In genomic region chr6:149137936-149138335, GRCm38 (mm10) we compare ENCODE assay signal across 27 mouse cellular contexts. TPM values are rescaled to one million over a fixed set of nuclear protein-coding genes. Genes with fewer than 3 reads are reported as not detected.
A peak's percentile ranks its signal among the peaks of the same experiment; 100 is the strongest.
DNase-seq lines count a peak whose midpoint lies in the region; ATAC-seq and TF ChIP-seq lines count a peak whose summit lies in the region.
"Had no signal": no experiment of that assay in that cellular context is flagged by ENCODE, and none has a peak within 500 bp of the region (broad histone marks: within the 10 kb centered on the region; RNA-seq: fewer than 3 reads in every experiment).

No protein-coding gene starts in this region.

- 48% methylated on average over 2 of the region's 2 CpGs for WGBS in heart, adult 2 months

- H3K4me1 ChIP-seq in heart, adult 2 months (ENCODE audit: control insufficient read depth, insufficient read depth, low read length): peaks cover 6% of the 10 kb centered on the region

- intact Hi-C loops in heart, adult 2 months (cut with DNase I): loop anchor here (5.0 kb wide), 1 partner anchor 179 kb away; no protein-coding TSS in a partner anchor

- peak; percentile 69 for DNase-seq in heart, adult 11 months
- DNase-seq in heart, adult 2 months: no peak
- DNase-seq in 3T3-L1 (ENCODE audit: low read depth, low spot score): peak; percentile 50
- DNase-seq in R1 (ENCODE audit: low read depth, low spot score): peak; percentile 68
- DNase-seq in yolk sac, embryonic 10.5 days (ENCODE audit: low spot score): peak; percentile 28
- DNase-seq in Muller cell, postnatal 12 days (ENCODE audit: inconsistent ontology term): no peak
- DNase-seq: adrenal gland, adult 2 months; adrenal gland, postnatal 25 days; cerebellum, adult 2 months; cerebellum, postnatal 10 days; gastrocnemius, postnatal 10 days; kidney, adult 11 months had no signal

- H3K27me3 ChIP-seq in heart, adult 2 months (ENCODE audit: control insufficient read depth, insufficient read depth, low read length): no peaks in the 10 kb centered on the region
- H3K27me3 ChIP-seq: heart, embryonic 12.5 days had no signal

- no peak for ATAC-seq in erythroblast, adult 5-6 weeks (replicated peaks; ENCODE audit: low FRiP score, poor library complexity, severe bottlenecking)
- ATAC-seq: activated CD4-positive, CD25-positive, alpha-beta regulatory T cell, adult 4 months; forebrain, embryonic 14.5 days had no signal

- no peak for TF ChIP-seq POLR2A in heart, adult 2 months (IDR thresholded peaks at IDR 0.05; ENCODE audit: insufficient read depth, low read depth, low read length)

- H3K79me2 ChIP-seq in heart, adult 2 months (replicated peaks; ENCODE audit: control insufficient read depth, insufficient read depth, low read length): no peaks in the 10 kb centered on the region

- no peak overlapping the region for H3K27ac ChIP-seq in heart, adult 2 months
- H3K27ac ChIP-seq: embryonic facial prominence, embryonic 10.5 days; forebrain, embryonic 10.5 days; hindbrain, embryonic 10.5 days; hindbrain, embryonic 14.5 days had no signal

- TF ChIP-seq EP300 in heart, adult 2 months (IDR thresholded peaks at IDR 0.05; ENCODE audit: insufficient read depth, low read depth, low read length): no peak

- H3K9ac ChIP-seq in heart, adult 2 months (ENCODE audit: low read depth, low read length): no peak overlapping the region
- H3K9ac ChIP-seq: heart, embryonic 12.5 days; hindbrain, embryonic 14.5 days had no signal

- TF ChIP-seq CTCF in heart, adult 2 months (IDR thresholded peaks at IDR 0.05): no peak

- no peak overlapping the region for H3K4me3 ChIP-seq in heart, adult 2 months
- H3K4me3 ChIP-seq: embryonic facial prominence, embryonic 10.5 days; erythroblast, embryonic 14.5 days; forebrain, embryonic 10.5 days; heart, embryonic 12.5 days; hindbrain, embryonic 10.5 days had no signal

- H3K36me3 ChIP-seq in heart, adult 2 months (ENCODE audit: control insufficient read depth, insufficient read depth, low read length): peaks cover 11% of the 10 kb centered on the region

RNA-seq across cellular contexts. Expression of gene Etfbkmt, which starts 1.7 kb away (rescaled TPM):
- 10 to 100 TPM; 24.2 to 38.8 TPM for total RNA-seq in heart, adult 2 months (2021)
- 12.8 and 43.9 TPM in 2 replicates for polyA plus RNA-seq in heart, adult 2 months (2012; rRNA removed)
- 37.7 and 39.5 TPM in 2 replicates for total RNA-seq in erythroblast, adult 5-6 weeks (2015; ENCODE audit: low replicate concordance)
- 35.9 and 48.9 TPM in 2 replicates for total RNA-seq in erythroblast, adult 5-6 weeks (2017; ENCODE audit: low replicate concordance)

RNA-seq across cellular contexts. Expression of gene Gm10203, which starts 8.0 kb away (rescaled TPM):
- total RNA-seq in heart, adult 2 months (2021): not detected
- not detected in 2 replicates for polyA plus RNA-seq in heart, adult 2 months (2012; rRNA removed)
- not detected in 2 replicates for total RNA-seq in erythroblast, adult 5-6 weeks (2015; ENCODE audit: low replicate concordance)
- not detected in 2 replicates for total RNA-seq in erythroblast, adult 5-6 weeks (2017; ENCODE audit: low replicate concordance)
- total RNA-seq: adrenal gland, adult 2 months; adrenal gland, postnatal 25 days; gastrocnemius, postnatal 10 days; gastrocnemius, postnatal 4 days; heart, adult 8-10 months; heart, postnatal 25 days had no signal
- polyA plus RNA-seq: activated CD4-positive, CD25-positive, alpha-beta regulatory T cell, adult 4 months; adrenal gland, adult 2 months; C2C12; cerebellum, adult 2 months; embryonic facial prominence, embryonic 10.5 days; embryonic facial prominence, embryonic 14.5 days; erythroblast, embryonic 14.5 days; forebrain, embryonic 10.5 days; forebrain, embryonic 14.5 days; heart, embryonic 12.5 days; heart, embryonic 16.5 days; hindbrain, embryonic 10.5 days; hindbrain, embryonic 14.5 days had no signal

RNA-seq across cellular contexts. Expression of gene Dennd5b, which starts 36.5 kb away (rescaled TPM):
- total RNA-seq in heart, adult 2 months (2021): 10 to 100 TPM; 16.0 to 17.8 TPM
- polyA plus RNA-seq in heart, adult 2 months (2012; rRNA removed): 3.7 and 5.9 TPM in 2 replicates
- not detected in 2 replicates for total RNA-seq in erythroblast, adult 5-6 weeks (2015; ENCODE audit: low replicate concordance)
- total RNA-seq in erythroblast, adult 5-6 weeks (2017; ENCODE audit: low replicate concordance): 0.42 and 0.68 TPM in 2 replicates

RNA-seq across cellular contexts. Expression of gene Amn1, which starts 50.6 kb away (rescaled TPM):
- total RNA-seq in heart, adult 2 months (2021): 10 to 100 TPM; 16.0 to 24.9 TPM
- polyA plus RNA-seq in heart, adult 2 months (2012; rRNA removed): 7.4 and 12.0 TPM in 2 replicates
- 19.4 and 26.5 TPM in 2 replicates for total RNA-seq in erythroblast, adult 5-6 weeks (2015; ENCODE audit: low replicate concordance)
- 11.9 and 14.4 TPM in 2 replicates for total RNA-seq in erythroblast, adult 5-6 weeks (2017; ENCODE audit: low replicate concordance)

Comparison
In these comparisons a context has a peak if more than half of its experiments do, and no peak if none do; other contexts are left out.
1. DNase-seq: peak in heart, adult 11 months (single experiment), 3T3-L1 (single experiment), R1 (single experiment) and yolk sac, embryonic 10.5 days (single experiment); none in heart, adult 2 months (0 of 2) and Muller cell, postnatal 12 days (single experiment).
2. RNA of gene Dennd5b, which starts 36.5 kb away (total RNA-seq): 16.0 to 17.8 TPM in heart, adult 2 months; 0.42 to 0.68 TPM in erythroblast, adult 5-6 weeks; every median in the first group is over 10 times any median in the second.